Mouse (Mus musculus) lung, adult 18-20 months (tissue): ENCODE data around the gene Prlh.
A peak's percentile ranks its signal among the peaks of the same experiment; 100 is the strongest.

Source experiments
- DNase-seq, 2 experiments: peaks; one replicate each; pipeline ENCODE4 v3.0.0; 2022; ENCODE audit warnings: mixed read lengths in 2 of 2

Prlh gene

DNA sequence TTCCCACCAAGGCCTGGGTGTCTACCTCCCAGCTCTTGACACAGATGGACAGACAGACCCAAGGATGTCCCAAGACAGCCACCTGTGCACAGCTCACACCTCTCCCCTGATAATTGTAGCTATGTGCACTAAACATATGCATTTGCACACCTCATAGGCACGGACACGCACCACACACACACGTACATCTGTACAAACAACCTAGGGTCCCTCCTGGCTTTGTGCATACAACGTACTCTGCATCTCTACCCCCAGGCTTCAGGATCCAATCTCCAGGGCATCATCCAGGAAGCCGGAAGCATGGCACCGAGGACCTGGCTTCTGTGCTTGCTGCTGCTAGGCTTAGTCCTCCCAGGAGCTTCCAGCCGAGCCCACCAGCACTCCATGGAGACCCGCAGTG, at the start of gene Prlh:
Prlh (plus strand) TSS at position 301 of the 400 bp plus-strand sequence.
- DNase-seq: no peak

- no peak for DNase-seq
These were observed 49.5 kb upstream of the Prlh start for GRCm38 (mm10) chr1:90903211-90903945.

GRCm38 (mm10) chr1:90903971-90904458, 48.9 kb upstream of the Prlh start:
- DNase-seq: no peak

DNA sequence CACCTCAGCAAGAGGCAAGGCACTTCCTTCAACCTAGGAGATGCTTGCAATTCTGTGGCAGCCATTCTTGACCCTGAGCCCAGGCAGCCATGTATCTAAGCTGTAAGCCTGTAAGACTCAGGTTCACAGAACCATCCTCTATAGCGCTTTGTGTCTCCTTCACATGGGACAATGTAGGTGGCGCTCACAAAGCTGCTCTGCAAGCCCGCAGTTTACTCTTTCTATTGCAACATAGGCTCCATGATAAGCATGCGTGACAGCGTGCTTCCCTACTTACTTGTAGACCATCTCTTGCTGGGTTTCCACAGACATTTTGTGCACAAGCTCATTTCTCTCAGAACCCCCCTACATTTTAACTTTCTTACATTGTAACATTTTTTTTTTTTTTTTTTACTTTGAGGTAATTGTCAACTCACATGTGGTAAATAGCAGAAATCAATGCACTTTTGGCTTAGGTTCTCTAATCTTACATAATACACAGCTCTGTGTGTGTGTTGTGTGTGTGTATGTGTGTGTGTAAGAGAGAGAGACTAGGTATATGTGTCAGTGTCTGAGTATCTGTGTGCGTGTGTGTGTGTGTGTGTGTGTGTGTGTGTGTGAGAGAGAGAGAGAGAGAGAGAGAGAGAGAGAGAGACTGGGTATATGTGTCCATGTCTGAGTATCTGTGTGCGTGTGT, 48.0 kb upstream of the Prlh start:
- DNase-seq: no peak

DNA sequence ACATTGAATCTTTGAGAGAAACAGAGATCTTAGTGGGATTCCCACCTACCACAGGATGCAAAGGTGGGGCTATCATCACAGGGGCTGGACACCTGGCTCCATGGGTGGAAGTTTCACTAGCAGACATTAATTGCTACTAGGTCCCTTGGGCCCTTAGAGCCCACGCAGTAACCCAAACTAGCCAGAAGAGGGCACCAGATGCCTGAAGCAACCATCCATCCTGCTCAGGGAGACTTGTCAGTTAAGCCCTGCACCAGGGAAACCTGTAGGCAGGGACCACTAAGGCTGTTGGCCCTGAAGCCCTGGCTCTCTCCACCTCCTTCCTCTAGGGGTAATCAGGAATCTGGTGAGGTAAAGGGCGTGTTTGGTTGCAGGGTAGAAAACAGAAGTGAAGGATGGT, 46.6 kb upstream of the Prlh start:
- DNase-seq: peak; percentile 53 to 68

DNA sequence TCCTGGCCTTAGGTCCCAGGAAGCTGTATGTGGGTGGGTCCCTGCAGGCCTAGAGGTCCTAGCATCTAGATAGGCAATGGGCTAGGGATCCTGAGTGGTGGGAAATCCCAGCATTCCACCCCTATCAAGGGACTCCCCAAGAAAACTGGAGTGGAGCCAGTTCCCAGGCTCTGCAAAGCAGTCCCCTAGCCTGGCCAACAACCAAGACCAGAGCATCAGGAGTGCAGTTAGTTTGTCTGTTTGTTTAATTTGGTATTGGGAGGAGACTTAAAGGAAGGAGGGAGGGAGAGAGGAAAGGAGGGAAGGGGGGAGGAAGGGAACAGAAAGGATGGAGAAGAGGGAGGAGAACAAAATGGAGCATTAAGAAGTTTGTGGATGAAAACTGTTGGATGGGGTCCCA, 43.7 kb upstream of the Prlh start:
- no peak for DNase-seq

DNA sequence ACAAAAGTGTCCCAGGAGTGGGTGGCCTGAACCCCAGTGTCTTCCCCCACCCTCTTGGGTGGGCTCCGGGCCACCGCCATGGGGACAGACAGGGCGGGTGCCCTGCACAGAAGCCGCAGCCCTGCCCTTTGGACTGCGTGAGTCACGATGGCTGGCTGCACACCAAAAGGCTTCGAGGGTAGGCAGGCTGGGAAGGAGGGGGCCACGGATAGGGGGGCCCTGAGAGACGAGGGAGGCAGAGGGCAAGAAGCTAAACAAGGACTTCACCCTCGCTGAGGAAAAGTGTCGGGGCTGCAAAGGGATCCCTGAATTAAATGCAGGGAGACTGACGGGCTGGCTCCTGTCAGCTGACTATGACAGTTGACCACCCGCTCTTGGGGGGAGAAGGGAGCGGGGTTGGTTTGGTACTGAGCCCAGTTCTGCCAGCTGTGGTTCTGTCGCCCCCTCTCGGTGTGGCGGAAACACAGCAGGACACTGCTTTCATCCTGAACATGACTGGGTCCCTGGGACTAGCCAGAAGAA, 43.2 kb upstream of the Prlh start:
- peak; percentile 70 to 76 for DNase-seq

DNA sequence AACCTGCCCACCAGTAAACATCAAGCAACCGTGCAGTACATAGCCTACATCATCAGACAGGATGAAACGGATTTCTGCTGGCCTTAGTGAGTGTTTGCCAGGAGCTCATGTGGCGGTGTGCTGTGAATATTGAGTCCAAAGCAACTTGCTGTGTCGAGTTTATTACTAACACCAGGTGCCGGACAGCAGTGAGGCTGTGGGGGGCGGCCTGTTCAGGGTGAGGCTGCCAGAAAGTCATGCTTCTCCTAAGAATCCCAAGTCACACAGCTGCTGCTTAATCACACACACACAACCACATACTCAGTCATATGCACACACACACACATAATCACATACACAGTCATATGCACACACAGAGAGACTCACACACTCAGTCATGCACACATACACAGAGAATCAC, 39.7 kb upstream of the Prlh start:
- no peak for DNase-seq

- DNase-seq: peak; percentile 75 to 81
These were observed 37.8 kb upstream of the Prlh start, which contains the start of gene Mlph for GRCm38 (mm10) chr1:90914948-90915569. Gene Mlph (plus strand): TSS chr1:90915085.

GRCm38 (mm10) chr1:90917509-90917908, 35.4 kb upstream of the Prlh start:
- no peak for DNase-seq

- no peak for DNase-seq
These were observed 31.2 kb upstream of the Prlh start for GRCm38 (mm10) chr1:90921687-90922086.

DNA sequence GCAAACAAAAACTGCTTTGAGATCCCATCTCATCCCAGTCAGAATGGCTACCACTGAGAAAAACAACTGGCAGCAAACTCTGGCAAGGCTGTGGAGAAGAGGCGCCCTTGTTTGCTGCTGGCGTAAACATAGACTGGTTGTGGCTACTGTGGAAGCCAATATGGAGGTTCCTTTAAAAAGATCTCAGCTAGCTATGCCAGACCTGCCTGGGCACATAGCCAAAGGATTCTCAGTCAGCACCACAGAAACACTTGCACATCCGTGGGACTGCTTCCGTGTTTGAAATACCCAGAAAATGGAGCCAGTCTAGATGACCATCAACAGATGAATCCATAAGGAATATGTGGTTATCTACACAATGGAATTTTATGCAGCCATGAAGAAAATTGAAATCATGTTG, 26.9 kb upstream of the Prlh start:
- DNase-seq: no peak

GRCm38 (mm10) chr1:90927308-90927707, 25.6 kb upstream of the Prlh start:
- peak; percentile 77 to 86 for DNase-seq

- DNase-seq: peak in 1 of 2 experiments; percentile 18
These were observed 24.9 kb upstream of the Prlh start for GRCm38 (mm10) chr1:90927929-90928574.

- DNase-seq: peak; percentile 84 to 89
These were observed 24.4 kb upstream of the Prlh start for GRCm38 (mm10) chr1:90928575-90928934.

- no peak for DNase-seq
These were observed 19.9 kb upstream of the Prlh start for GRCm38 (mm10) chr1:90933001-90933400.

DNA sequence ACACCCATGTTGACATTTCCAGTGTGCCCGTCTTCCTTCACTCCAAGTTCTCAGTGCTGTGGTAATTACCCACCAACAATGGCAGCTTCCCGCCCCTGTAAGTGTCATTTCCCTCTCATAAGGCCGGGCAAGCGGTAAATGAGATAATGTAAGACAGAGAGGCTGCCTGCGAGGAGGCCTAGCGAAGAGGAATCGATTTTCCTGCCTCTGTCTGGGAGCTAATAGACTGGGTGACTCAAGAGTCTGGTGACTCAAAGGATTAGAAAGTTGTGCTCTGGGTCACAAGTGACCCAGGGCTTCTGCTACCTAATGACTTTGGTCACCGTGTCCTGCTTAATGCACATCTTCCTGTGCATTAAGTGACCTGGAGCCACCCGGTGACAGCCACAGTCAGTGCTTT, 15.9 kb upstream of the Prlh start:
- DNase-seq: no peak

DNA sequence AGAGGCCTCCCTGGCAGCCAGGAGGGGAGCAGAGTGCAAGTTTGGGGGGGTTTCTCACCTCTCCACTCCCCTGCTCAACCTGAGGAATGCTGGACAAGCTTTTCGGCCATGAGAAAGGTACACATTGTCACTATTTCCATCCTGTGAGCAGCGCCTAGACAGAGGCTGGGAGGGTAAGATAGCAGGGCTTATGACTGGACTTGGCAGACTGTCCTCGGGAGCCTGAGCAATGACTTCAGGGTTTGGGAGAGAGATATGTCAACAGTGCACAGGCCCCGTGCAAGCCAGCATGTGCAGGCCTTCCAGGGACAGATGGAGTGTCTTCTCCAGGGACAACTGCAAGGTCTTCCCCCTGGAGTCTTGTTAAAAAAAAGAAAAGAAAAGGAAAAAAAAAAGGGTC, 12.9 kb upstream of the Prlh start:
- DNase-seq: no peak

DNA sequence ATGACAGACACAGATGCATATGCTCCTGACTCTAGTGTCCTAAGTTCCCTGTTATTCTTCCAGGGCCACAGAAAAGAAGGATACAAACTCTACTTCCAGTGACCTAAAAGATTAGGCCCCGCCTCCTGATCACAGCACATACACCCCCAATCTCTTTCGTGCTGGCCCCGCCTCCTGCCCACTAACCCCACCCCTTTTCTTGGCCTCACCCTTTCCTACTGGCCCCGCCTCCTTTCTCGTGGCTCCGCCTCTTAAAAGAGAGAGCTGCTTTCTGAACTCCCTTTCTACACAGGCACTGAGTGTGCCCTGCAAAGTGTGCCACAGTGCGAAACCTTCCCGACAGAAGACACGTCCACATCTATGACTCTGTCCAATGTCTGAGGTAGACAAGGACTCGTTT, 7.7 kb upstream of the Prlh start:
- peak in 1 of 2 experiments; percentile 35 for DNase-seq

DNA sequence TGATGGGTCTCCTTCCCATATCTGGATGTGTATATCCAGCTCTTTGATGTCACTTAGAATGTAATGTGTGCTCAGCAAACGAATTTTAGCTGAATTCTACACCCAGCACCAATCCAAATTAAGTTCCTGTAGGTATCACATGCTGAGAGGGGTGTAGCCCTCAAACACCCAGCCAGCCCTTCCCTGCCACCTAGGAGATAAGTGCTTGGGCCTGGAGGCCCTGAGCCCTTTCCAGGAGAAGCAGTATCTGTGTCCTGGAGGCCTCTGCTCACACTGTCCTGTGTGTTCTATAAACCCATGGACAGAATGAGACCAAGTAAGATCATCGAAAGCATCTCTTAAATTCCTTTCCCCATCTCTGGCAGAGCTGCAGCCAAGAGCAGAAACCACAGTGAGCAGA, 5.7 kb upstream of the Prlh start:
- DNase-seq: no peak

GRCm38 (mm10) chr1:90949309-90949708, 3.6 kb upstream of the Prlh start:
- no peak for DNase-seq

GRCm38 (mm10) chr1:90951670-90952069, 1.2 kb upstream of the Prlh start:
- DNase-seq: peak; percentile 24 to 32

GRCm38 (mm10) chr1:90953688-90954087, 780 bp downstream of the Prlh start:
- DNase-seq: no peak
